Mouse (Mus musculus) layer of hippocampus, postnatal 14 days (tissue): Measurements from ENCODE around the gene Nlrp14. TPM values are rescaled to one million over a fixed set of nuclear protein-coding genes. Genes with fewer than 3 reads are reported as not detected.
A peak's percentile ranks its signal among the peaks of the same experiment; 100 is the strongest.
"Not testable (repeated sequence)": the region's sequence is repeated elsewhere in the genome, so short reads cannot be mapped to it uniquely, and the experiment has no call there.

ENCODE experiments used
- DNase-seq, 2 experiments: peaks; one replicate each; pipeline ENCODE4 v3.0.0; 2021 to 2022; ENCODE audit warnings: low spot score in 2 of 2, mixed read lengths in 1 of 2
- long read RNA-seq, 2 experiments: library from polyadenylated mRNA; stranded (forward); transcript quantifications; one replicate each; pipeline ENCODE4 v2.0.0; 2021
- total RNA-seq, 2 experiments: library from RNA; stranded (reverse); gene quantifications; 2 replicates each; pipeline ENCODE4 v1.2.3; 2021

Gene Nlrp14
- total RNA-seq, result not detected
- long read RNA-seq, experiment 1, result 0 reads
- long read RNA-seq, experiment 2, result 0 reads

- DNase-seq, result no peak
Observed at GRCm38 (mm10) chr7:107166690-107167089, at the start of gene Nlrp14. Gene Nlrp14, plus strand, starts transcription at chr7:107166990.

DNA sequence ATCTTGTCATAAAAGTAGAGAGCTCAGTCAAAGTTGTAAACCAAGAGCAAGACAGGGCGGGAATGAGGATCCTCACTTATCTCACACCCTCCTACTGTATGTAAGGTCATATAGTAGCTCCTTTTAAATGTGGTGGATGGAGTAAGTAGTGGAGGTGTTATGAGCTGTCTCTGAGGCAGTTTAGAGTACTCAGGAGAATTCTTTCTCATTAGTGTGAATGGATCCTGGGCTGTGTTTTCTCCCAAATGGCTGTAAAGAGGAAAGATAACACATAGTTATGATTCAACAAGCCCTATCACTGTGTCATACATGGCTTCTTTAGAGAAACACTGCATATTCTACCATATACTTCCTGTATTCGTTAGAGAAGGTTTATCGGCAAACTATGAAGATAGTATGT, 35.8 kb upstream of the Nlrp14 start, which contains the start of gene Olfr715:
Gene Olfr715 (minus strand): TSS at position 101 of the 400 bp plus-strand sequence.
- not testable (repeated sequence) for DNase-seq

- not testable (repeated sequence) for DNase-seq
Observed at GRCm38 (mm10) chr7:107138027-107138426, 28.8 kb upstream of the Nlrp14 start, which contains the start of gene Olfr716. Gene Olfr716, plus strand, starts transcription at chr7:107138327.

DNA sequence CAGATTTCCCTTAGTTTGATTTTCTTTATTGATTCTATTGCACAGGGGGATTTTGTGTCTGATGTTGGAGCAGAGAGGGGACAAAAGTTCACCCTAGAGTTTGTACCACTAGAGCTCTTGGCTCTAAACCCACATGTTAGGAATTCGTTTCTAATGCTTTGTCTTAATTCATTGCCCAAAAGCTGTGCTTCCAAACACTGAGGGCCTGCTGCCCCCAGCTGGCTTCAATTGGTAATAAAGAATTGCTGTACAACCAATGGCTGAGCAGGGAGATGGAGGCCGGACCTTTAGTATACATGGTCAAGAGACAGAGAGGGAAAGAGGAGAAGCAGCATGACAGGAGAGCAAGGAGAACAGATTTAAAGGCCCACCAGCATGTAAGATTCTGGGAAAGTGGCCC, 13.6 kb downstream of the Nlrp14 start:
- DNase-seq, result no peak

- DNase-seq, result no peak
Observed at GRCm38 (mm10) chr7:107201817-107202216, 35.0 kb downstream of the Nlrp14 start.

DNA sequence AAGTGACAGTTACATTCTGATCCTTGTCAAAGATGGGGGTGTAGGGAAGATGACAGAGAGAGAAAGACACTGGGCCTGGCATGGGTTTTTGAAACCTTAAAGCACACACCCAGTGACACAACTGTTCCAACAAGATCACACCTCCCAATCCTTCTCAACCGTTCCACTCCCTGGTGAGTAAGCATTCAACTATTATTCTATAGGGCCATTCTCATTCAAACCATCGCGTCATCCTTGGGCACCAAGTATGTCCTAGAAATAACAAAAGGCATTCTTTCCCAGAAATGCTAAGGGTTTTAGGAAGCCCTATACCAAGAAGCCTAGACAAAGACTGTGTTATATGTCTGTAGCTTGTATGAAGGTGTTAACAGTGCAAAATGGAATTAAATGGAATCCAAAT, 41.1 kb downstream of the Nlrp14 start:
- DNase-seq, result no peak

- DNase-seq, result no peak
Observed at GRCm38 (mm10) chr7:107209204-107209860, 42.5 kb downstream of the Nlrp14 start, which contains the start of gene Rbmxl2. Gene Rbmxl2, plus strand, starts transcription at chr7:107209445.

- no peak for DNase-seq
Observed at GRCm38 (mm10) chr7:107210126-107210576, 43.4 kb downstream of the Nlrp14 start.

DNA sequence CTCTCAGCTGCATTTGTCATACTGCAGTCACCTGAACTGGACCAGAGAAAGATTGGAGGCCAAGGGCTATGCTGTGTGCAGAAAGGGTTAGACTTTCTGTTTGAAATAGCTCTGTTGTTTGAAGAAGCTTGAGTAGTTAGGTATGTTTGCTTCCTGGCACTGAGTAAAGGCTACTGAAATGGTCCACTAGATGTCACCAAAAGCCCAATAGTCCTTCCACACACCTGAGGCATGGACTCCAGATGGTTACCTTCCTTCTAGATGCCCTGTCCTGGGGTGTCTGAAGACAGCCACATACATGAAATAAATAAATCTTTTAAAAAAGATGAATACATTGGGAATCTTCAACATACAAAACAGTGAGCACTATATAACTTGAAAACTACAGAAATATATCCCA, 48.9 kb downstream of the Nlrp14 start:
- DNase-seq, result peak in 1 of 2 experiments; percentile 3

GRCm38 (mm10) chr7:107216845-107217244, 50.1 kb downstream of the Nlrp14 start:
- no peak for DNase-seq

GRCm38 (mm10) chr7:107236854-107237253, 70.1 kb downstream of the Nlrp14 start:
- no peak for DNase-seq

- no peak for DNase-seq
Observed at GRCm38 (mm10) chr7:107237498-107237897, 70.7 kb downstream of the Nlrp14 start.

DNA sequence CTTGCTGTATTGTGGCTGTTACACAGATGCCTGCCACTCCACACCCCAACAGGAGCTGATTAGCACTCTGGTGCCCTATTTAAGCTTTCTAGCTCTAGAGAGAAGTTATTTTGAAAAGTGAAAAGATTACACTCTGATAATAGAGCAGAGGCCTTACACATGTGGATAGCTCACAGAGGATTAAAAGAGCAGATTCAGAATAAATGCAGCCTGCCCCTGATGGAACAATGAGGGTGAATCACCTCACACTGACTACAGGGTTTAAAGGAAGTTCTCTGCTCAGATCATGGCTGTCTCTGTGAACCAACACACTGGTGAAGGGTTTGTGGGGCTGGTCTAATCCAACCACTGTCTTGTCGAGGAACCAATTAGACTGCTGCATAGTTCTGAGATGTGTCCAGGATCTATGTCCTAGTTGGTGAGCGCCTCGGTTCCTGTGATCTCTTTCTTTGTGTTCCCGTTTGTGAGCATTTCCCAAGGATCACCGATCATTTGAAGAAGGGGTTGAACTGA, 74.6 kb downstream of the Nlrp14 start:
- no peak for DNase-seq

Other genes with a start within 250 kb of the Nlrp14 start
- not detected for gene Olfr709-ps1, start 234.8 kb upstream of the Nlrp14 start, total RNA-seq
- gene Olfr710, start 218.7 kb upstream of the Nlrp14 start, total RNA-seq, result not detected
- gene Olfr6, start 203.1 kb upstream of the Nlrp14 start, total RNA-seq, result under 1 TPM in 1 of 2 experiments, not detected in 1; 0.05 TPM
- gene Olfr711, start 191.5 kb upstream of the Nlrp14 start, total RNA-seq, result not detected
- not detected for gene Olfr2, start 160.9 kb upstream of the Nlrp14 start, total RNA-seq
- not detected for gene Olfr713, start 135.8 kb upstream of the Nlrp14 start, total RNA-seq
- gene Olfr714, start 96.0 kb upstream of the Nlrp14 start, total RNA-seq, result not detected
- not detected for gene Olfr17, start 73.8 kb upstream of the Nlrp14 start, total RNA-seq
- not detected for gene Olfr715b, start 56.6 kb upstream of the Nlrp14 start, total RNA-seq
- gene Olfr715, start 35.9 kb upstream of the Nlrp14 start, total RNA-seq, result not detected
- gene Olfr716, start 28.7 kb upstream of the Nlrp14 start, total RNA-seq, result not detected
- not detected for gene Rbmxl2, start 42.5 kb downstream of the Nlrp14 start, total RNA-seq
- 10 to 100 TPM in 1 of 2 experiments, 1 to 10 TPM in 1; 7.6 to 10.4 TPM for gene Syt9, start 203.7 kb downstream of the Nlrp14 start, total RNA-seq